Mouse (Mus musculus) ES-E14 (cell line): ENCODE results near the gene Mib2. TPM values are rescaled to one million over a fixed set of nuclear protein-coding genes. Genes with fewer than 3 reads are reported as not detected.

Experiments
- DNase-seq: peaks from one replicate; pipeline ENCODE4 v3.0.0-alpha.2; 2013; ENCODE audit warnings: low read depth, low spot score
- H3K27ac ChIP-seq: 2 replicates; pipeline ENCODE4 v1.5.1; 2012; ENCODE audit warnings: low read depth, mild to moderate bottlenecking, low read length, moderate library complexity, mixed read lengths; ENCODE audit not compliant: poor library complexity, insufficient read depth, severe bottlenecking
- H3K36me3 ChIP-seq: 2 replicates; pipeline ENCODE4 v1.6.1; 2012; ENCODE audit warnings: mild to moderate bottlenecking, low read length, moderate library complexity, mixed read lengths; ENCODE audit not compliant: control insufficient read depth, poor library complexity, insufficient read depth, severe bottlenecking
- H3K4me1 ChIP-seq, 2 experiments: fragments of 150-350 bp in 1 of 2; sonication (generic) in 1 of 2; 2 replicates each; pipeline ENCODE4 v1.6.1; 2012; ENCODE audit warnings: low read length in 2 of 2, mild to moderate bottlenecking in 1 of 2, mixed read lengths in 1 of 2; ENCODE audit not compliant: control insufficient read depth in 2 of 2, insufficient read depth in 2 of 2, poor library complexity in 1 of 2
- H3K4me3 ChIP-seq, 2 experiments: fragments of 150-350 bp in 1 of 2; sonication (generic) in 1 of 2; 2 replicates each; pipeline ENCODE4 v1.5.1; 2012; ENCODE audit warnings: low read length in 2 of 2, low read depth in 1 of 2, mild to moderate bottlenecking in 1 of 2, mixed read lengths in 1 of 2; ENCODE audit not compliant: insufficient read depth in 1 of 2, poor library complexity in 1 of 2, severe bottlenecking in 1 of 2
- H3K9ac ChIP-seq: 2 replicates; pipeline ENCODE4 v1.6.1; 2012; ENCODE audit warnings: low read depth, mild to moderate bottlenecking, low read length, mixed read lengths; ENCODE audit not compliant: poor library complexity, insufficient read depth, severe bottlenecking
- H3K9me3 ChIP-seq: fragments of 150-350 bp; sonication (generic); 2 replicates; pipeline ENCODE4 v1.6.1; 2012; ENCODE audit warnings: low read depth, mild to moderate bottlenecking, low read length; ENCODE audit not compliant: control insufficient read depth, insufficient read depth
- CHD2 ChIP-seq: IDR thresholded peaks from 2 replicates; pipeline ENCODE4 v1.6.1; 2014; ENCODE audit warnings: mild to moderate bottlenecking, low read depth, low read length, inconsistent platforms
- HCFC1 ChIP-seq: IDR thresholded peaks from 2 replicates; pipeline ENCODE4 v1.6.1; 2012; ENCODE audit warnings: low read length, inconsistent platforms, borderline replicate concordance; ENCODE audit not compliant: insufficient read depth
- MAFK ChIP-seq: IDR thresholded peaks from 2 replicates; pipeline ENCODE4 v1.6.1; 2014; ENCODE audit warnings: mild to moderate bottlenecking, low read depth, low read length, inconsistent platforms; ENCODE audit not compliant: insufficient read depth
- ZC3H11A ChIP-seq: IDR thresholded peaks from 2 replicates; pipeline ENCODE4 v1.6.1; 2012; ENCODE audit warnings: low read depth, mild to moderate bottlenecking, inconsistent platforms, low read length, borderline replicate concordance
- ZNF384 ChIP-seq: IDR thresholded peaks from 2 replicates; pipeline ENCODE4 v1.6.1; 2012; ENCODE audit warnings: low read depth, low read length, inconsistent platforms
- in situ Hi-C, 2 experiments: fragments of 600-800 bp; cut with MboI; formaldehyde crosslinking; loops; one replicate each; pipeline ENCODE4 v1.15.1; 2025; ENCODE audit warnings: low sequenced_read_pairs in 2 of 2, inconsistent platforms in 1 of 2; ENCODE audit not compliant: unreplicated experiment in 2 of 2
- total RNA-seq: library from RNA; depleted of rRNA; stranded (reverse); fragments of 300-350 nt; gene quantifications from 2 replicates; pipeline ENCODE4 v1.2.3, GENCODE M21; 2012

Mib2 gene
- total RNA-seq, 1 experiment: 55.3 TPM

- H3K4me3 ChIP-seq: no peak overlapping the region
- H3K36me3 ChIP-seq: peaks cover 27% of the 10 kb centered on the region
- in situ Hi-C loops: no loop called here
- no peak overlapping the region for H3K9ac ChIP-seq
- TF ChIP-seq ZNF384 (no peak), HCFC1 (no peak), MAFK (no peak), CHD2 (no peak), ZC3H11A (no peak)
- H3K9me3 ChIP-seq: no peaks in the 10 kb centered on the region
- no peak overlapping the region for H3K27ac ChIP-seq
- DNase-seq: no peak
- H3K4me1 ChIP-seq: peaks cover 0 to 9% of the 10 kb centered on the region in 2 experiments; a peak in 2 of 4 replicates
Observed at GRCm38 (mm10) chr4:155658961-155659360, 10.0 kb downstream of the Mib2 start.

- Histone ChIP-seq H3K9ac (no peak overlapping the region), H3K9me3 (no peaks in the 10 kb centered on the region), H3K27ac (no peak overlapping the region), H3K36me3 (peaks cover 26% of the 10 kb centered on the region), H3K4me1 (peaks cover 3 to 24% of the 10 kb centered on the region in 2 experiments; a peak in 3 of 4 replicates), H3K4me3 (no peak overlapping the region)
- in situ Hi-C loops: no loop called here
- DNase-seq: no peak
- TF ChIP-seq MAFK (no peak), ZNF384 (no peak), HCFC1 (no peak)
Observed at GRCm38 (mm10) chr4:155656214-155656751, 12.7 kb downstream of the Mib2 start.

GRCm38 (mm10) chr4:155654456-155655298 lies 14.3 kb downstream of the Mib2 start:
- DNase-seq: peak; percentile 53
- in situ Hi-C loops: no loop called here
- Histone ChIP-seq H3K9me3 (no peaks in the 10 kb centered on the region), H3K4me1 (peaks cover 3 to 27% of the 10 kb centered on the region in 2 experiments; a peak in 3 of 4 replicates), H3K4me3 (peak overlapping the region; percentile 72), H3K36me3 (peaks cover 36% of the 10 kb centered on the region), H3K27ac (peak overlapping the region; percentile 70), H3K9ac (peak overlapping the region; percentile 87)
- TF ChIP-seq ZC3H11A (no peak), ZNF384 (no peak), CHD2 (no peak), HCFC1 (peak; percentile 34; the same call in 1 of the 2 replicates)

- Histone ChIP-seq H3K36me3 (peaks cover 38% of the 10 kb centered on the region), H3K4me3 (peak overlapping the region; percentile 72), H3K9me3 (no peaks in the 10 kb centered on the region), H3K4me1 (peaks cover 3 to 27% of the 10 kb centered on the region in 2 experiments; a peak in 3 of 4 replicates), H3K27ac (no peak overlapping the region), H3K9ac (peak overlapping the region; percentile 75; the same call in 1 of the 2 replicates)
- DNase-seq: no peak
- TF ChIP-seq ZC3H11A (no peak), MAFK (no peak), HCFC1 (no peak), ZNF384 (no peak), CHD2 (no peak)
- in situ Hi-C loops: no loop called here
Observed at GRCm38 (mm10) chr4:155654183-155654455, 14.9 kb downstream of the Mib2 start.
